Mouse (Mus musculus) cortical plate, adult 2 months (tissue): Measurements from ENCODE around the gene Slc6a11.

ENCODE experiments used
- CTCF ChIP-seq: fragments of 200-500 bp; IDR thresholded peaks from 2 replicates; pipeline ENCODE4 v1.5.1; 2011; ENCODE audit warnings: mild to moderate bottlenecking, control low read depth, low read length; ENCODE audit not compliant: insufficient read depth; ENCODE audit errors: extremely low read depth
- POLR2A ChIP-seq: fragments of 200-500 bp; IDR thresholded peaks from 2 replicates; pipeline ENCODE4 v1.6.1; 2011; ENCODE audit warnings: mild to moderate bottlenecking, low read length, control low read depth; ENCODE audit not compliant: insufficient read depth; ENCODE audit errors: extremely low read depth

- TF ChIP-seq POLR2A (0 out of 2 replicates have a peak, but pooled peaks have one; percentile 22), CTCF (no peak)
Measured at GRCm38 (mm10) chr6:114131122-114131872, at the start of gene Slc6a11.
